Mouse (Mus musculus) C2C12 (cell line): ENCODE measurements around the gene Tas2r134. TPM values are rescaled to one million over a fixed set of nuclear protein-coding genes. Genes with fewer than 3 reads are reported as not detected.

Experiments
- H3K27me3 ChIP-seq: one replicate; pipeline ENCODE4 v1.6.1; 2011; ENCODE audit not compliant: control insufficient read depth, insufficient read depth, insufficient read length
- H3K36me3 ChIP-seq: one replicate; pipeline ENCODE4 v1.6.1; 2011; ENCODE audit not compliant: control insufficient read depth, insufficient read depth
- H3K4me3 ChIP-seq: one replicate; pipeline ENCODE4 v1.5.1; 2011; ENCODE audit warnings: mild to moderate bottlenecking, control low read depth; ENCODE audit not compliant: poor library complexity, insufficient read depth, severe bottlenecking
- H3K79me2 ChIP-seq: one replicate; pipeline ENCODE4 v1.6.1; 2011; ENCODE audit not compliant: control insufficient read depth, insufficient read depth
- H3K79me3 ChIP-seq: one replicate; pipeline ENCODE4 v1.6.1; 2011; ENCODE audit warnings: low read depth, control low read depth
- H3ac ChIP-seq: one replicate; pipeline ENCODE3; 2011; ENCODE audit warnings: low read depth; ENCODE audit not compliant: control insufficient read depth, insufficient read length
- CEBPB ChIP-seq: IDR thresholded peaks from one replicate; pipeline ENCODE4 v1.6.1; 2011; ENCODE audit warnings: low read depth, mild to moderate bottlenecking, control low read depth, moderate library complexity
- CTCF ChIP-seq: IDR thresholded peaks from one replicate; pipeline ENCODE4 v1.5.1; 2011; ENCODE audit not compliant: control insufficient read depth, insufficient read depth, insufficient read length
- FOSL1 ChIP-seq: IDR thresholded peaks from one replicate; pipeline ENCODE4 v1.8.0; 2011; ENCODE audit warnings: mild to moderate bottlenecking, low read length; ENCODE audit not compliant: poor library complexity, insufficient read depth, severe bottlenecking
- MAX ChIP-seq: IDR thresholded peaks from one replicate; pipeline ENCODE4 v1.6.1; 2011; ENCODE audit warnings: mild to moderate bottlenecking, control low read depth
- MYOD1 ChIP-seq: IDR thresholded peaks from one replicate; pipeline ENCODE4 v1.6.1; 2011; ENCODE audit warnings: low read depth; ENCODE audit not compliant: control insufficient read depth, insufficient read length
- MYOG ChIP-seq: IDR thresholded peaks from one replicate; pipeline ENCODE4 v1.6.1; 2011; ENCODE audit not compliant: control insufficient read depth, insufficient read length; ENCODE audit errors: extremely low read depth
- USF1 ChIP-seq: IDR thresholded peaks from one replicate; pipeline ENCODE4 v1.6.1; 2011; ENCODE audit warnings: low read depth, mild to moderate bottlenecking, control low read depth, moderate library complexity
- polyA plus RNA-seq: library from polyadenylated mRNA; unstranded; fragments of >200 nt; fragmentation: generic; extraction: Trizol; gene quantifications from one replicate; pipeline ENCODE4 v1.2.1, GENCODE M21; 2012; ENCODE audit warnings: missing spikeins

The Tas2r134 gene
- polyA plus RNA-seq, 1 experiment = not detected

DNA sequence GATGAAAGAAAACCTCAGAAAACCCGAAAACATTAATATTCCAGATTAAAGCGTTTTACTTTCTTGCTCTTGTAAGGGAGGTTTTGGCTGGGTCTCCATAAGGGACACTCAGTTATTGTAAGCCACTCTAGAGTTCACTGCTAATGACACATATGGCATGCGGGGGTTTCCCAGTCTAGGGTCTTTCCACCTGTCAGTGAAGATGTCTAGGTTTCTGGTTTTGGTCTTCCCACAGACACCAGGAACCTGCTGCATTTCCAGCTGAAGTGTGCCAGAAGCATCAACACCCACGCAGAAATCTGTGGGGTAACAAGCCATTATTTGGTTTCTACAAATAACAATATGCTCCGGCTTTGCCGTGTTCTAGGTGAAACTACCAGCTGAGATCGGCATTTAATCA, 14.3 kb downstream of the Tas2r134 start:
- Histone ChIP-seq H3K36me3 (no peaks in the 10 kb centered on the region), H3K4me3 (no peak overlapping the region), H3K27me3 (no peaks in the 10 kb centered on the region), H3K79me3 (no peaks in the 10 kb centered on the region), H3ac (no peak overlapping the region), H3K79me2 (no peaks in the 10 kb centered on the region)
- no peak for TF ChIP-seq FOSL1
- no peak for TF ChIP-seq CEBPB
- no peak for TF ChIP-seq MAX
- no peak for TF ChIP-seq CTCF
- no peak for TF ChIP-seq USF1
- no peak for TF ChIP-seq MYOD1
- no peak for TF ChIP-seq MYOG

DNA sequence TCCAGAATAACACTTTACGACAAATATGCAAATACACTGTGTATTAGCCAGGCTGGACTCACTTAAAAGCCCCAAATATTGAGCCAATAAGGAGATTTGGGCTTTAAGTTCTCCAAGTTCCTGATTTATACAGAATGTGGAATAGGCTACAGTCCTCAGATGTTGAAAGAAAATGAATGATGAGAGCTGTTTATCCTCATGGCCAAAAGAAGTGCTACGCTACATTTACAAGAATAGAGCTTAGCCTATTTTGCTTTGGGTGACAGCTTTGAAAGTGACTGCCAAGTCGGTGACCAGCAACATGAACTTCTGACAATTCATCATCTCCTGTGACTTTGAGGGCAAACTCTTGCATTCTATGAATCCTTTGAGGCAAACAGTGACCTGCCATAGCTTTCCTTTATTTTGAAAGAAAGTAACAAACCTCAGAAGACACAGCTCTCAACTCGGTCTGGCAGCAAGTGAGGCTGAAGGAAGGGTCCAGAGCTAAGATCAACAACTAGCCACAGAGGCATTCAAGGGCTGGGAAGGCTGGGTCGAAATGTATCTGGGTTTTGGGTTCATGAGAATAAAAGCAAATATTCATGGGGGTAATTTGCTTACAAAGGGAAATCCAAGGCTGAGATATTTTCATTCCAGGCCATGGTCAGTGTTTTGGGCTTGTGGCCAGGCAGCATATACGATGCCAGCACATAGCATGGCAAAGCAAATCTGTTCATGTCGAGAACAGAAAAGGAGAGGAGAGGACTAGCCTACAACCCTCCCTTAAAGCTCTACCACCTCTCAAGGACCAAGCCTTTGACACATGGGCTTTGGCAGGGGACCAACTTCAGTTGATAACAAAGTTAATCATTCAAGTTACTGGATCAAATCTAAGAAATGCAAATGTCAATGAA, 16.2 kb downstream of the Tas2r134 start:
- Histone ChIP-seq H3K36me3 (no peaks in the 10 kb centered on the region), H3K4me3 (no peak overlapping the region), H3K79me3 (no peaks in the 10 kb centered on the region), H3ac (no peak overlapping the region), H3K79me2 (no peaks in the 10 kb centered on the region), H3K27me3 (no peaks in the 10 kb centered on the region)
- TF ChIP-seq MAX = no peak
- no peak for TF ChIP-seq FOSL1
- TF ChIP-seq MYOD1 = no peak
- no peak for TF ChIP-seq USF1
- TF ChIP-seq CEBPB = no peak
- TF ChIP-seq MYOG = no peak
- no peak for TF ChIP-seq CTCF

DNA sequence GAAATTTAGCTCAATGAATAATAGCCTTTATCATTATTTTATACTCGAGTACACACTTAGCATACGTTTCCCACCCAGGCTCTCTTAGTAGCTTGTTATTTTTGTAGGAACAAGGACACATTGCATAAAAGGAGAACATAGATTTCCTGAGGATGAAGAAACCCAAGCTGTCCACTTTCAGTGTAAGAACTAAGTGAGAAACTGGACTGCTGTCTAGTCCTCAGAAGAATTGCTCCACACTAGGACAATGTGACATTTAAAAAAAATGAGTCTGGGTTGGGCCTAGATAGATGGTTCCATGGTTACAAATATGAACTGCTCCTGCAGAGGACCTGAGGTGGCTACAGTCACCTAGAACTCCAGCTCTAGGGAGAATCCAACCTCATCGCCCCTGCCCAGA, 20.7 kb downstream of the Tas2r134 start:
- no peaks in the 10 kb centered on the region for H3K79me3 ChIP-seq
- no peaks in the 10 kb centered on the region for H3K27me3 ChIP-seq
- TF ChIP-seq MAX (no peak), CTCF (no peak)

DNA sequence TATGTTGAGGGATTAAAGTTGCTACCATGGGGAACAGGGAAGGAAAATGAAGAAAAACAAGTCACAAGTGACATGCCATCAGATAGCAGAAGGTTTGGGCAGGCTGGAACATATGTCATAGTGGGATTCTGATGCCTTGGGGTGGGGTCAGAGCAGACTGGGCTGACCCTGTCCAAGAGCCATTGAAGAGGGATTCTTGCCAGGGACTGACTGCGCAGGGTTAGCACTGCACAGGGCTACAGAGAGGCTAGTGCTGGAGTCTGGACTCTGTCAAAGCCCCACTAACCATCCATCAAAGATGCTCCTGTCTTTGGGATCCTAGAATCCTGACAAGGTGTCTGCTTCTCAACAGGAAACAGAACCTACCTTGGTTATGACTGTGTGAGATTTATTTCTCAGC, 22.6 kb downstream of the Tas2r134 start:
- H3K79me3 ChIP-seq = no peaks in the 10 kb centered on the region
- no peaks in the 10 kb centered on the region for H3K79me2 ChIP-seq

More for the DNA sequence above, 20.7 kb downstream of the Tas2r134 start:
- Histone ChIP-seq H3ac (no peak overlapping the region), H3K36me3 (no peaks in the 10 kb centered on the region), H3K4me3 (no peak overlapping the region), H3K79me2 (no peaks in the 10 kb centered on the region)

DNA sequence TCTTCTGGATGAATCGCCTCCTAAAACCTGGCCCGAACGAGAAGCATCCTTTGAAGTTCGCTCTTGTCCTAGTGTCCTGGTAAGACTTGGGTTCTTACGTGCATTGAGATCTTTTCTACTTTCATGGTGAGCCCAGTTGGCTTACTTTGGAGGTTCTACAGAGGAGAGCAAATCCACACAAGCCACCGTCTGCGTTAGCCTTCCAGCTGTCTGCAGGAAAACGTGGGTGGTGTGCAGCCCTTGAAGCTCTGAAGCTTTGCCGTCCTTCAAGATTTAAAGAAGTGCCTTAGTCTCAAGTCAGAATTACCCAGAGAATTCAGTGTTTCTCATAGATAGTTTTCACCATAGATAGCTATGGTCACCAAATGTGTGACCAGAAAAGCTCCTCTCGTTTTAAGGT, 24.8 kb downstream of the Tas2r134 start:
- no peaks in the 10 kb centered on the region for H3K79me3 ChIP-seq
- no peaks in the 10 kb centered on the region for H3K36me3 ChIP-seq
- no peaks in the 10 kb centered on the region for H3K79me2 ChIP-seq
- no peak overlapping the region for H3K4me3 ChIP-seq
- TF ChIP-seq MAX (no peak), MYOD1 (no peak), FOSL1 (no peak), CTCF (no peak), MYOG (no peak), CEBPB (no peak), USF1 (no peak)
- no peaks in the 10 kb centered on the region for H3K27me3 ChIP-seq
- no peak overlapping the region for H3ac ChIP-seq

More for the DNA sequence above, 22.6 kb downstream of the Tas2r134 start:
- no peaks in the 10 kb centered on the region for H3K36me3 ChIP-seq
- H3ac ChIP-seq = no peak overlapping the region
- no peak overlapping the region for H3K4me3 ChIP-seq
- H3K27me3 ChIP-seq = no peaks in the 10 kb centered on the region
- no peak for TF ChIP-seq CTCF
- no peak for TF ChIP-seq USF1
- TF ChIP-seq MYOD1 = no peak
- TF ChIP-seq MYOG = no peak
- TF ChIP-seq CEBPB = no peak
- TF ChIP-seq FOSL1 = no peak
- TF ChIP-seq MAX = no peak
